Mouse (Mus musculus): Measurements from ENCODE around the gene Iqcf1.

The Iqcf1 gene

GRCm38 (mm10) chr9:106499667-106500066, at the start of gene Iqcf1:
TSS of gene Iqcf1 (plus strand) at chr9:106499967.
- no peak for DNase-seq (ENCODE audit: low spot score in 2 of 2)

- no peak for DNase-seq (ENCODE audit: low spot score in 2 of 2)
Measured at GRCm38 (mm10) chr9:106450661-106451060, 49.1 kb upstream of the Iqcf1 start.

GRCm38 (mm10) chr9:106451298-106451697, 48.5 kb upstream of the Iqcf1 start:
- DNase-seq (ENCODE audit: low spot score in 2 of 2): no peak

GRCm38 (mm10) chr9:106451899-106452298, 47.9 kb upstream of the Iqcf1 start:
- no peak for DNase-seq (ENCODE audit: low spot score in 2 of 2)

GRCm38 (mm10) chr9:106452351-106452750, 47.4 kb upstream of the Iqcf1 start:
- DNase-seq (ENCODE audit: low spot score in 2 of 2): no peak

GRCm38 (mm10) chr9:106452821-106453220, 46.9 kb upstream of the Iqcf1 start:
- DNase-seq (ENCODE audit: low spot score in 2 of 2): no peak

- peak in 1 of 2 experiments; percentile 66 for DNase-seq (ENCODE audit: low spot score in 2 of 2)
Measured at GRCm38 (mm10) chr9:106453271-106454070, 46.3 kb upstream of the Iqcf1 start, which contains the start of gene Pcbp4. TSS of gene Pcbp4 (plus strand) at chr9:106453291.

- DNase-seq (ENCODE audit: low spot score in 2 of 2): no peak
Measured at GRCm38 (mm10) chr9:106454071-106454761, 45.6 kb upstream of the Iqcf1 start.

- no peak for DNase-seq (ENCODE audit: low spot score in 2 of 2)
Measured at GRCm38 (mm10) chr9:106454888-106455681, 44.7 kb upstream of the Iqcf1 start.

- no peak for DNase-seq (ENCODE audit: low spot score in 2 of 2)
Measured at GRCm38 (mm10) chr9:106456325-106457162, 43.2 kb upstream of the Iqcf1 start.

- DNase-seq (ENCODE audit: low spot score in 2 of 2): no peak
Measured at GRCm38 (mm10) chr9:106457163-106457559, 42.6 kb upstream of the Iqcf1 start.

GRCm38 (mm10) chr9:106457920-106458319, 41.8 kb upstream of the Iqcf1 start:
- no peak for DNase-seq (ENCODE audit: low spot score in 2 of 2)

GRCm38 (mm10) chr9:106459946-106460345, 39.8 kb upstream of the Iqcf1 start:
- DNase-seq (ENCODE audit: low spot score in 2 of 2): no peak

GRCm38 (mm10) chr9:106460401-106461025, 39.3 kb upstream of the Iqcf1 start:
- no peak for DNase-seq (ENCODE audit: low spot score in 2 of 2)

GRCm38 (mm10) chr9:106461026-106461415, 38.7 kb upstream of the Iqcf1 start:
- DNase-seq (ENCODE audit: low spot score in 2 of 2): no peak

- no peak for DNase-seq (ENCODE audit: low spot score in 2 of 2)
Measured at GRCm38 (mm10) chr9:106461641-106462429, 37.9 kb upstream of the Iqcf1 start.

- DNase-seq (ENCODE audit: low spot score in 2 of 2): no peak
Measured at GRCm38 (mm10) chr9:106462430-106462800, 37.4 kb upstream of the Iqcf1 start.

- DNase-seq (ENCODE audit: low spot score in 2 of 2): no peak
Measured at GRCm38 (mm10) chr9:106463122-106464063, 36.4 kb upstream of the Iqcf1 start.

All from frontal cortex, postnatal 10 days (tissue).